Mouse (Mus musculus): Measurements from ENCODE around the gene Olfr282. TPM values are rescaled to one million over a fixed set of nuclear protein-coding genes. Genes with fewer than 3 reads are reported as not detected.

Olfr282 gene
- total RNA-seq, 2 experiments from 2014 or later: not detected

DNA sequence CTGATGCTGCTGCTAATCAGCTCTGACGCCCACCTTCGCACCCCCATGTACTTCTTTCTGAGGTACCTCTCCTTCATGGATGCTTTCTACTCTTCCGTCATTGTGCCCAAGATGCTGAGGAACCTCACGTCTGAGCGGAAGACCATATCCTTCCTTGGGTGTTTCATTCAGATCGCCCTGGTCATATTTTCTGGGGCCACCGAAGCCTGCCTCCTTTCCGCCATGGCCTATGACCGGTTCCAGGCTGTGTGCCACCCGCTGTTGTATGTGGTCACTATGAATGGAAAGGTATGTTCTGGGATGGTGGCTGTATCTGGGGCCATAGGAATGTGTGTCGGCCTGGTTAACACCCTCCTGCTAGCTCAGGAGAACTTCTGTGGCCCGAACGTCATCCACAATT, 40.5 kb downstream of the Olfr282 start:
- no peak for DNase-seq (ENCODE audit: extremely low spot score in 1 of 2, low spot score in 1 of 2)

DNA sequence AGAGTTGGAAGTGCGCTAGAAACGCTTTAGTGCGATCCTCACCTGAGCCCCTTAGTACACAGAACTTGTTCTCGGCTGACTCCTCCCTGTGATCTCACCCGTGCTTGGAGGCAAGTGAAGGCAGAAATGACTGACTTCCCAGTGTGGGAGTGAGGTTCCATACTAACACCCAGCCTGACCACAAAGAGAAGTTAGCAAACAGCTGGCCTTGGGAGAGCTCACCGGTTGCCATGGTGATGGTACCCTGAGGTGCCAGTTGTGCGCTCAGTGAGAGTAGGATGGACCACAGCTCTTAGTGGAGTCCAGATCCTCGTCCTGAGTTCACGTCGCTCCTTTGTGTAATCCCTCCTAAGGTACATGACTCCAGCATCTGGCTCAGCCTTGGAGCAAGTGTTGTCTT, 43.9 kb downstream of the Olfr282 start:
- no peak for DNase-seq (ENCODE audit: extremely low spot score in 1 of 2, low spot score in 1 of 2)

DNA sequence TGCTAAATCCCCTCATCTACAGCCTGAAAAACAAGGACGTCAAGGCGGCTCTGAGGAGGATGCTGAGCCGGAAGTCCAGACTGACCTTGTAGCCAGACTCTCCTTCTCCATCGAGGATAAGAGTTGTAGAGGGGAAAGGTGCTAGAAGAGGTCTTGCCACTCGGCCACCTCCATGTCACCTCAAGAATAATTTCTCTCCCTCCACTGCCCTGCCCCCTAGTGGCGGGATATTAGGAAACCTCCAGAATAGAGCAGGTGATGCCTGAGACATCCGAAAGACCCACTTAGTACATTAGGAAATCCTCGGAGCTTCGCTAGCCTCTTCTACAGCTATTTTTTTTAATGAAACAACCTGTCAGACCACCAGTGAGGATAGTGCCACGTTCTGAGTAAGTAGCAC, 44.4 kb downstream of the Olfr282 start:
- DNase-seq (ENCODE audit: extremely low spot score in 1 of 2, low spot score in 1 of 2): peak in 1 of 2 experiments; percentile 55

DNA sequence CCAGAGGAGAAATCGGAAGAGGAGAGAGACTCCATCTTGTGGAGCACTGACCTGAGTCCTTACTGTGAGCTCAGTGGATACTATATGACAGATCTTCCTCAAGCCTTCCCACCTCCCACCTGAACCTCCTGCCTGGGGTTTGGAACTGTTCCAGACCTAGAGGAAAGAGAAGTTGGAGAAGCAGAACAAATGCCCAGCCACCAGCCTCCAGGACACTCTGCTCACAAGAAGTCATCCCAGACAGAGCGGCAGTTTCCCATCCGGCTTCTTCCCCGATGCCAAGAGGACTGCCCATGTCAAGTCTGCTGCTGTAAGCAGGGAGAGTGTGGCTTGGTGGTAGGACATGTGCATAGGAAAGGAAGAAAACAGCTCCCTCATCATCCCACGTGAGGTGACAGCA, 45.3 kb downstream of the Olfr282 start:
- DNase-seq (ENCODE audit: extremely low spot score in 1 of 2, low spot score in 1 of 2): no peak

DNA sequence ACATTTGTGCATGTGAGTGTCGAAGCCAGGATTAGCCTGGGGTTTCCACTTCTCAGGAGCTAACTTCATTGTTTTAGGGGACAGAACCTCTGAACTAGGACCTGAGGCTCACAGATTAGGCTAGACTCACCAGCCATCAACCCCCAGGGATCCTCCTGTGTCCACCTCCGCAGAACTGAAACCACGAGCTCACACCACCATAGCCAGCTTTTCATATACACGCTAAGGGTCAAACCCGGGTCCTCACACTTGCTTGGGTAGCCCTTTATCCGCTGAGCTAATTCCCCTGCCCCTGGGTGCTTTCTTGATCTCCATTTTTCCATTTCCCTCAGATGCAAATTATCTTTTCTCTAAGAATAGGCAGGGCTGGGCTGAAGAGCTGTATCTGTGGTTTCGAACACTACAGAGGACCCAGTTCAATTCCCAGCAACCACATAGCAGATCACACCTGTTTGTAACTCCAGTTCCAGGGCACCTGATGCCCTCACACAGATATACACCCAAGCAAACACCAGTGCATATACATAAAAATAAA, 48.6 kb downstream of the Olfr282 start:
- DNase-seq (ENCODE audit: extremely low spot score in 1 of 2, low spot score in 1 of 2): no peak

DNA sequence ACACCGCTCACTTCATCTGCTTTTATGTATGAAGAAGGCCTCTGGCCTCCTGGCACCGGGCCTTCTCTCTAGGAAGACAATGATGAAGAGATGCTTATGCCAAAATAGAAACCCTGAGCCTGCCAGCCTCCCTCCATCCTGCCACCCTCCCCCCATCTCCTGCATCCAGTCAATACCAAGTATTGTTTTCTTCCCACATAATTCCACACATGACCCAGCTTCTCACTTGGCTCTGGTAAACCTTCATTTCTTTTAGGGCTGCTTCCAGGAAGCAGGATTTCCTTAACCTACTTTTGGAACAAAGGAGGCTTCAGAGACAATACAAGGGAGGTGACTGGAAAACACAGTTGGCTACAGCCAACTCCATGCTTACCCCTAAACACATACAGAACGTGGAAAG, 51.7 kb downstream of the Olfr282 start, which contains the start of gene Lalba:
TSS of gene Lalba (minus strand) at position 21 of the 400 bp plus-strand sequence.
- no peak for DNase-seq (ENCODE audit: extremely low spot score in 1 of 2, low spot score in 1 of 2)

DNA sequence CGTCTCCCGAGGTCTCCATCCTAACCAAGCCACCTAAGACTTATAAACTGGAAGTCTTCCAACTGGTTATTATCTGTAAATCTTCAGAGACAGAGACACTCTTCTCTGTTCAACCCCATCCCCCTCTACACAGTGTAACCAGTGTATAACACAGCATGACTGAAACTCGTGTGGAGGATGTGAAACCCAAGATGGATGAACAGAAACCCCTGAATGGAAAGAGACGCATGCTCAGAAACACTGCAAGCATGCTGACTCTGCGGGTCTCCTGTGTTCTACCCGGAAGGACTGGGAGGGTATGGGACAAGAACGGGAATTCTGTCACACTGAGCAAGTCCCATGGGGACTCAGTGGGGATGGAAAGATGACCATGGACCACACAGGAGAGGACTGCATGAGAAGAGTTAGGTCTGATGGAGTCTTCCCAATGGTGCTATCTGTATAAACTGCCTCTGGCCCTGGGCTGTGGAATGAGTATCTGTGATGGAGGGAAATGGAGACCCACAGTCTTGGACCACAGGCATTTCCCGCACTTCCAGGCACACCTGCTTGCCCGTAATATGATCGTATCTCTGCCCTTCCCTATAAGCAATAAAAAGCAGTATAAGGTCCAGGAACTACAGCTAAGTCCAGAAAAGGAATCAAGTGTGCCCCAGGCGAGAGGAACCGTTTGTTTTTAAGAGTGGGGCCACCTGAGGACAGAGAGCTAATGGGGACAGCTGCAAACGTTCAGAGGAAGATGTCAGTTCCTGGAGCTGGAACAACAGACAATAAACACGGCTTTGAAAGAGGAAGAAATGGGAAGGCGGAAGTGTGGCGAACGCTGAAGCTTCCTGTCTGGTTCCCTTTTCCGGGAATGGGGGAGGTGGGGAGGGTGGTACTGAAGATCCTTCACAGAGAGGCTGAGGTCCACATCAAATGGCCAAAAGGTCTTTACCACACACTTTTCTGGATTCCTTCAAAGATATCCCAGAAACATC, 53.2 kb downstream of the Olfr282 start:
- no peak for DNase-seq (ENCODE audit: extremely low spot score in 1 of 2, low spot score in 1 of 2)

DNA sequence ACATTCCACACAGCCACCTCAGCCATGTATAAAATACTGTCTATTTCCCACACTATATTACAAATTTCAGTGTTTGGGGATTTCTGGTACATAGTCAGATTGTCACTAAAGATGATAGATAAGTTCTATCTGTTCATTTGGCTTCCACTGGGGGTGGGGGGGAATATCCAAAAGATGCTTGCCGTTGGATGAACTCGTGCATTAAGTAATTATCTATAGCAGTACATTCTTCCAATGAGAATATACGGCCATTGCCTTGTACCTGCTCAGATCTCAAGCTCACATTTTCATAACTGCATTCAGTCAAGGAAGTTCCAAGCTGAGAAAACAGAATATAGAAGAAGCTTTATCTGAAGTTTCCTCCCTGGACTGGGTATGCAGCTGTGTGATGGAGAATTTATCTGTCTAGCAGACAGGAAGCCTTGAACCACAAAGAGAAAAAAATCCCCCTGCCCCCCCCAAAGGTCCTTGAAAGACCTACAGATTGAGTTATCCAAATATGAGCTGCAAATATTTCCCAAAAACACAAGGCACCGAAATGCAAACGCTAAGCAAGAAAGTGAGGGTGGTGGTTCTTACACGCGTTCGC, 55.5 kb downstream of the Olfr282 start:
- no peak for DNase-seq (ENCODE audit: extremely low spot score in 1 of 2, low spot score in 1 of 2)

Other genes with a start within 250 kb of the Olfr282 start
- gene Olfr288, start 235.7 kb upstream of the Olfr282 start, total RNA-seq (2021): not detected
- gene Gm44579, start 210.2 kb upstream of the Olfr282 start, total RNA-seq (2021): under 1 TPM in 1 of 2 experiments, not detected in 1; 0.15 TPM
- gene Olfr287, start 210.2 kb upstream of the Olfr282 start, total RNA-seq (2021): 1 to 10 TPM; 3.6 to 5.3 TPM
- not detected for gene Olfr286, start 196.8 kb upstream of the Olfr282 start, total RNA-seq (2021)
- not detected for gene H1fnt, start 173.9 kb upstream of the Olfr282 start, total RNA-seq (2021)
- gene Zfp641, start 135.1 kb upstream of the Olfr282 start, total RNA-seq (2021): 1 to 10 TPM; 5.9 to 6.8 TPM
- gene Olfr285, start 113.9 kb upstream of the Olfr282 start, total RNA-seq (2021): not detected
- gene Olfr284, start 90.2 kb upstream of the Olfr282 start, total RNA-seq (2021): not detected
- not detected for gene Olfr283, start 50.3 kb upstream of the Olfr282 start, total RNA-seq (2021)
- gene Olfr281, start 21.4 kb downstream of the Olfr282 start, total RNA-seq (2021): not detected
- gene OR5BS1P, start 38.7 kb downstream of the Olfr282 start, total RNA-seq (2021): not detected
- not detected for gene Lalba, start 51.5 kb downstream of the Olfr282 start, total RNA-seq (2021)
- gene Olfr279, start 61.2 kb downstream of the Olfr282 start, total RNA-seq (2021): under 1 TPM; 0.07 to 0.16 TPM
- 10 to 100 TPM; 59.5 to 59.7 TPM for gene Kansl2, start 103.0 kb downstream of the Olfr282 start, total RNA-seq (2021)
- gene Ccnt1, start 139.7 kb downstream of the Olfr282 start, total RNA-seq (2021): 10 to 100 TPM; 40.1 to 45.0 TPM
- under 1 TPM in 1 of 2 experiments, not detected in 1; 0.73 TPM for gene 4930415O20Rik, start 139.8 kb downstream of the Olfr282 start, total RNA-seq (2021)
- gene Adcy6, start 178.9 kb downstream of the Olfr282 start, total RNA-seq (2021): 10 to 100 TPM; 45.1 to 45.8 TPM
- 100 to 1,000 TPM; 189 to 209 TPM for gene Cacnb3, start 199.6 kb downstream of the Olfr282 start, total RNA-seq (2021)
- gene Ddx23, start 231.7 kb downstream of the Olfr282 start, total RNA-seq (2021): 10 to 100 TPM; 75.8 to 79.9 TPM
- gene Rnd1, start 246.2 kb downstream of the Olfr282 start, total RNA-seq (2021): 1 to 10 TPM; 8.3 to 9.4 TPM

Data from layer of hippocampus, postnatal 25 days (tissue).